Mouse (Mus musculus) ES-CJ7 (cell line): ENCODE results near the gene Tmem243.

Experiments
- DNase-seq: peaks from one replicate; pipeline ENCODE4 v3.0.0; 2011; ENCODE audit warnings: low read depth, low spot score

Gene Tmem243

DNA sequence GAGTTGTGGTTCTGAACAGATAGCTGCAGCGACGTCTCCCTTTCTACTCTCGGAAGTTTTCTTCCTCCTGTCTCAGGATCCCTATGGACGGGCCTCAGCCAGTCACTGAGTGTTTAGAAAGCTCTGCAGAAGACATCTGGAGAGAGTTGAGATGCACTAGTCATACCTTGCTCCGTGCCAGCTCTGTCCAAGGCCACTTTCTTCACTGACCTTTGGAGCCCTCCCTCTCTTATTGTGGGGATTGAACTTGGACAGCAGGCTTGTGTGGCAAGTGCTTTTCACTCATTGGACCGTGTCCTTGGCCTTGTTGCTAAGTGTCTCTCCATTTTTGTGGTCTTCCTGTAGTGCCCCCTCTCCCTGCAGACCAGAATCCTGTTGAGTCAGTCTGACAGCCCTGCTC lies 6.3 kb downstream of the Tmem243 start:
- no peak for DNase-seq

DNA sequence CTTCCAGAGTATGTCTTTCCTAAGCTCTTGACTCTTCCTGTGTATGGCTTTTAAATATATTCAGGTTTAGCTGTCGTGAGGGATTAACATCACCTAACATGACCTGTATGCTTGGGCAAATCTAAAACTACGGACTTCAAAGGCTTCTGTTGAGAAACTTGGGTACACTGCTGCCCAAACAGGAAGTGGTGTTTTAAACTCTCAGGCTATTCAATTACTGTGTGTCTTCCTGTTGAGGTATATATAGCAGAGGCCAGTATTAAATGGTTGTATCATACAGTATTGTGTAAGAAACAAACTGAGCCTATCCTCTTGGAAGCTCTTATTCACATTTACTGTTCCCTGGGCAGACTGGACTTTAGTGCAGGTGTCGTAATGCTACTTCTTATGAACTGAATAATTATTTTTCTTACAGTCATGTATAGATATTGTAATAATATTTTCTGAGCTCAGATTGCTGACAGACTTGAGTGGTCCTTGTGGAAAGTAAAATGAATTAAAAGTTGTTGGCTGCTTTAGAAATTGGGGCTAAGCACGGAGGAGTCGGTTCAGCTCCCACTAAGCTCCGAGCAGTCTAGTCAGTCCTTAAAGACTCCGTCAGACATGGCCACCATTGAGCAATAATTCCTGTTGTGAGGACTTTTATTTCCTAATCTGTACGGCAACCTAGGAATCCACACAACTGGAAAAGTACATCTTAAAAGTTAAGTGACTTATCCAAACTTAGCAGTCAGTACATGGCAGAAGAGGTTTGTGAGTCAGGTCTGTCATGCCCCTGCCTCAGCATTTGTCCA lies 7.0 kb downstream of the Tmem243 start:
- no peak for DNase-seq

DNA sequence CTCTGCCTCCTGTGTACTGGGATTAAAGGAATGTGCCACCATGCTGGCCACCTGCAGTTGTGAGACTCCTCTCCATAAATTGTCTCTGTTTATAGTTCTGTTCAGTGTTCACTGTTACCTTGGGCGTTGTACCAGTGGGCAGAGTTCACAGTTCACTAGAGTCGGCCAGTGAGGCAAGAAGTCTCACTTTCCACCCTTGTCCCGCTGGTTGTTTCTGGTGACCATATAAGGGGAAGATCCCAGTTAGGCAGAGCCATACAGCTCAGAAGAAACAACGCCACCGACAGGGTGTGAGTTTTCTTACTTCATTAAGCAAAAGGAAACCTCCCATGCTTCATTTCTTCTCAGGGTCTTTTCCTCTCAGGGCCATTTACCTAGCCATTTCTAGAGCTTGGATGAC lies 8.0 kb downstream of the Tmem243 start:
- DNase-seq, result no peak

DNA sequence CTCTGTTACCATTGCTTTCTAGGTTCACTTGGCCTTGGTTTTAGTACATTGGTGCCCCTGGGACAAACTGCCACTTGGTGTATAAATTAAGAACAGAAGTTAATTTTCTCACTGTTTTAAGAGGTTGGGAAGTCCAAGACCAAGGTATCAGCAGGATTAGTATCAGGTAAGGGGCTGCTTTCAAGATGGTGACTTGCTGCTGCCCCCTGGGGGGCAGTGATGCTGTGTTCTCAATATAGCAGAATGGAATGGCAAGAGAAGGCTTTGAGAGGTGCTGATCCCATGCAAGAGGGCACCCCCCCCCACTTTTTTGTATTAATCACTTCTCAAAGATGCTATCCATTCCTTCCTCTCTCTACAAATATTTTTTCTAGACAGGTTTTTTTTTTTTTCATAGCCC lies 9.1 kb downstream of the Tmem243 start:
- DNase-seq, result peak; percentile 31

DNA sequence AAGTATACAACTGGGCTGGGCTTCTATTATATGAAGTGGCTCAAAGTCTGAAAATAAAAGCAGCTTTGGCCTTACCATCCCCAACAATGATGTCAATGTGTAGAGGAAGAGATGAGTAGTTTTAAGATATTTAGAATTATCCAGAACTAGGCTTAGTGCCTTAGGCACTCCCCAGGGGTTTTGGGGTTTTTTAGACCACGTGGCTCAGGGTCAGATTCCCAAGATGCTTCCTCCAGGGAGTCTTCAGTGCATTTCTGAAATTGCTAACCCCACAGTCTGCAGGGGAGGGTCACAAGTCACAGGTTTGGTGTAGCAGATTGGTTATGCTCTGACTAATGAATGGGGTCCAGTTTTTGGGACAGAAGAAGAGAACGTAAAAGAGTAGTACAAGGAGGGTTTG lies 10.8 kb downstream of the Tmem243 start:
- DNase-seq, result no peak

DNA sequence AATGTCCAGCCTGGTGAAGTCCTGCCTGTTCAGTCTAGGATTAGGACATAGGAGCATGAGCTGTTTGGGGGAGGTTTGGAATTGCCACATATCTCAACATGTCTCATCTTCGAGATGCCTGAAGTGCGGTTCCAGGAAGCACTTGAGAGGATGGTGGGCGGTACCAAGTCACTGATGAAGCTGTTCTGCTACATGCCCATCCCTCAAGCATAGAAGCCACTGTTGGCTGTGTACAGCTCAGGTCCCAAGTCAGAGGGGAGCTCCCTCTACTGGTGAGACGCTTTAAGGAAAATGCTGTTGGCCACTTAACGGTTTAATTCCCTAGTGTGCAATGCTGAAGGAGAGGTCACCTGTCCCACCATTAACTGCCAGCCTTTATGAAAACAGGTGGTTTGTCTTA lies 11.3 kb downstream of the Tmem243 start:
- peak; percentile 83 for DNase-seq

DNA sequence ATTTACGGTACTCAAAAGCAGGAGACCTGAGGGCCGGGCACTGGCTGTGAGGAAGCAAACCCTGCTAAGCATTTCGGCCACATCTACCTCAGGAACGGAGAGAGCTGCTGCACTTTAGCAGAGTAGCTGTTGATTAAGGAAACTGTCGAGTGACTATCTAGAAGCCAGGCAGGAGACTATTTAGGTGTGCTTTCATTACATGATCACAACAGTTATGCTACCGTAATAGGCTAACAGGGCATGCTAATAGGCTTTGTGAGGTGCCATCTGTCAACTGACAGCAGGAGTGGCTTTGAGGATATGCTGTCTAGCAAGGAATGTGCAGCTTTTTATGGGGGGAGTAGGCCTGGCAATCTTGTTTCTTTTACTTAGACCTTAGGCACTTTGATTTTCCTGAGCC lies 13.7 kb downstream of the Tmem243 start:
- no peak for DNase-seq

DNA sequence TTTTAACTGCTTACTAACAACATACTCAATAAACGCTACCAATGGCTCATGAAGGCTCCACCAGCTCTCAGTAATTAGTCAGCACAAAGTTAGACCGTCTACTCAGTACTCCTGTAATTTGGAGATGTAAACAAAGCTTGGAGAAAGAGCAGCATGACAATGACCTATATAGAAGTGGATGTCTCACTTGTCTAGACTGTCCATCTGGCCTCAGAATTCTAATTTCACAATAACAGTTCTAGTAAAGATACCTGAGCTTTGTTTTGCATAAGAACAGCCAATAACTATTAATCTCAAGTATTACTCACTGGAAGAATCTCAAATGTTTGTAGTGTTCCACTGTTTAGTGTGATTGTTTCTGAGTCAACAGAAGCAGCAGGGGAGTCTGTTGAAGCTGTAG lies 23.7 kb downstream of the Tmem243 start:
- no peak for DNase-seq

DNA sequence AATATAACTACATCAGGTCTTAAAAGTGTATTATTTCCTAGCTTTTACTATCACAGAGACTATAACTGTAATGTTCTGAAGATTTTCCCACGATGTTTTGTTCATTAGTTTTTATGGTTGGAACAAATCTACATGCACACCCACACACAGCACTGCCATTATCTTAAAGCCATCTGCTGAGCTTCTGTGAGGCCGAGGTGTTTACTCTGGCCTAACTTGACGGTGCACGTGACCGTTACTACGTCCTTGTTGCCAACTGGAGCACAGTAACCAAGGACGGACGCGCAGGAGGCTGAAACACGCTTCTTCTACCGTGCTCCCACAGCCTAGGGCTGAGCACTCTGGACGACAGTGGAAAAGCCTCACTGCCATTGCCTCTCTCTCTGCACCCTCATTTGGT lies 28.1 kb downstream of the Tmem243 start:
- DNase-seq, result no peak

DNA sequence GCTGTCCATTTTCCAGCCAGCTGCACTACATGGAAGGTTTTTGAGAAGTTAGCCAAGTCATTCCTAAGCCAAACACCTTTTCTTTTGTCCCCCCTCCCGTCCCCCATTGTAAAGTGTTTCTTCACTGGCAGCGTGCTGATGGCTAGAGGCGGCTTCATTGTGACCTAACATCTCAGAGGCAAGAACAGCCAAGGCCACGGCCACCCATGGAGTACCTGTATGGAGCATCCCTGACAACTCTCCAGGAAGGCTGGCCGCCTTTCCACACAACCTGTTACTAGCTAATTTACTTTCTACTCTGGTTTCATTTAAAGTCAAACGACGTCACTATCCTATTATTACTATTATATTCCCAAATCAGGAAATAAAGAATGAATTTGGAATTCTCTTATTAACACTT lies 31.3 kb downstream of the Tmem243 start:
- DNase-seq, result no peak

DNA sequence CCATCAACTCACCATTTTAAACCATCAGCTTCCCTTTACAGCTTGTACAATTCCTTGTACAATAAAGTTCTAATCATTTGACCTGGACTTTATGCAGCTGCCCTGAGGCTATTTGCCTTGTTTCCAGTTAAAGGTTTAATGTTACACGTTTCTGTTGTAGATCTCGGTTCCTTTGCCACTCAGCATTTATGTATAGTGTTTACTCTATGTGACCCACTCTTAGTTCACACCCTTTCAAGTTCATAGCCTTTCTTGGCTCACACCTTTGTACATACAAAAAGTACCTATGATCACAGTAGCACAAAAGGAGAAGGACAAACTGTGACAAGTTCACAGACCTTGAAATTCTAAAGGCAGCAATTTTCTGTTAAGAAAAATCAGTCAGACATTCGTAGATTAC lies 35.1 kb downstream of the Tmem243 start:
- DNase-seq, result no peak

DNA sequence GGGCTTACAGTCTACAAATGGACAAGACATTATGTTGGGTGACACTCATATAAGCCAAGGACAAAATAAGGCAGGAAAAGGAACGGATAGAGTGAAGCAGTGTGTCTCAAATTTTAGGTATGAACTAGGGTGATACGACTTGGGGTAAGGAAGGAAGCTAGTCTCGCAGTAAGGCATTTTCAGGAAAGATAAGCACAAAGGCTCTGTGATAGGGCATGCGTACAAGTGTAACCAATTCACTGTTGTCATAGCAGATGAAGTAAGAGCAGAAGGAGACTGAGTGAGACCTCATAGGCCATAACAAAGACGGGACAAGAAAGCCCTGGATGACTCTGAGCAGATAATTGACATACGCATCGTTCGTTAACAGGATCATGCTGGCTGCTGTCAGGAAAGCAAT lies 40.3 kb downstream of the Tmem243 start:
- DNase-seq, result no peak

DNA sequence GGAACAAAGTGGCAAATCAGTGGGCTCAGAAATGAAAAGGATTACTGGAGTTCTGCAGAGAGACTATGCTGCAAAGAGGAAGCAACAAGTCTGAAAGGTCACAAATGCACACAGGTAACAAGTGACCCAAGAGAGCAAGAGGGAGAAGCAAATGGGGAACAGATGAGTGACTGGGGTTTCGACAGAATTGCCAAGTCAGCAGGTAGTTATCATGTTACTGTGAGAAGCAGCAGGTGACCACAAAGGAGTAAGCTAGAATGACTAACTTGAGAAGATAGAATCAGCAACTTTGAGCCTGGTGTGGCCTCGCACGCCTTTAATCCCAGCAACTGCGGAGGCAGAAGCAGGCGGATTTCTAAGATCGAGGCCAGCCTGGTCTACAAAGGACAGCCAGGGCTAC lies 41.9 kb downstream of the Tmem243 start:
- no peak for DNase-seq

DNA sequence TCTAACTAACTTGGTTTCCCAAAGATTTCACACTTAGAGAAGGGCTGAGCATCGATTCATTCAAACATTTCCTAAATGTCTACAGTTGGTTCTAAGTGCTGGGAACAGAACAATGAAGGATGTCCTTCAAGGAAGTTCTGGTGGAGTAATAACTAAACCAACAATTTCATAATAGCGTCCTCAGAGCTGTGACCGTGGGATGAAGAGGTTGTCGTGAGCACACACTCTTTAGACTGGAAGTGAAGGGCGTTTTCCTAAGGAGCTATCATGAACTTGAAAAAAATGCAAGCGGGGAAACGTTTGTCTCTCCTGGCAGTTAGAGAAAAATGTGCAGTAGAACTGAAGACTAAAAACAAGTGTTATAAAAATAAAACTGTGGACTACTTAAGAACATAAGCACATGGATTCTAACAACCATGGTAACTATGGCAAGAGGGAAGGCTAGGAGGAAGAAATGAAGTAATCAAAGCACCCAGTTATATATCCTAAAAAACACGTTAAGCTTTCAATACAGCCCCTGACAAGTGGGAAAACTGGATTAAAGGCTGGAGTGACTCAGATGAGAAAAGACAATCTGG lies 48.9 kb downstream of the Tmem243 start:
- no peak for DNase-seq

DNA sequence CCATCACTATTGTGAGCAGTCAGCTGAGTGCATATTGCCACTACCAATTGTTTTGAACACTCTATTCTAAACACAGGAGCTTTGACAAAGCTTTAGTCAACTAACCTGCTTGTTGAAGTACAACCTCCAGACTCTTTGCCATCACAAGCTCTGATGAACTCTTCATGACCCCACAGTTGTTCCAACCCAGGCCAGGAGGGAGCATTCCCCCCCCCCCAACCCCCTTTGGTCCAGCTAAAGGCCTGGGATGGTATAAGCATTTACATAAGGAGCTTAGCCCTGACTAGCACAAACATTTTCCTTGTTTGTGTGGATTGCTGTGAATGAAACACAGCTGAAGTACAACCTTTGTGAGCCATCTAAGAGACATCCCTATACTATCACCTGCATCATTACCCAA lies 56.3 kb downstream of the Tmem243 start:
- DNase-seq, result peak; percentile 63

DNA sequence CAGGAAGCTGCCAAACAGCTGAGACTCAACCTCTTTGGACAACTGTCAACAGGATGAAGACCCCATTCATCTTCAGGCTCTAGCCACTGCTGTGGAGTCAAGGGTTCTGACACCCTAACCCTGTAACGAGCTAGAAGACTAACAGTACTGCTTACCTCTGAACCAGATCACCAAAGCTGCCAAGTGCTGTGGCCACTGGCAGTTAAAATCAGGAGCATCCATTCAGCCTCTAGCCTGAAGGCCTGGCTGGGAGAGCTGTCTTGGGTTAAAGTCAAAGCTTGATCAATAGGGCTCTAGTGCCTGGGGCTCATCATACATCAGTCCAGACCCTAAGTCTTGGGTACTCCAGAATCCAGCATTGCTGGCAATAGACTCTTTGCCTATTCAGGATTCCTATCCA lies 56.9 kb downstream of the Tmem243 start:
- no peak for DNase-seq

DNA sequence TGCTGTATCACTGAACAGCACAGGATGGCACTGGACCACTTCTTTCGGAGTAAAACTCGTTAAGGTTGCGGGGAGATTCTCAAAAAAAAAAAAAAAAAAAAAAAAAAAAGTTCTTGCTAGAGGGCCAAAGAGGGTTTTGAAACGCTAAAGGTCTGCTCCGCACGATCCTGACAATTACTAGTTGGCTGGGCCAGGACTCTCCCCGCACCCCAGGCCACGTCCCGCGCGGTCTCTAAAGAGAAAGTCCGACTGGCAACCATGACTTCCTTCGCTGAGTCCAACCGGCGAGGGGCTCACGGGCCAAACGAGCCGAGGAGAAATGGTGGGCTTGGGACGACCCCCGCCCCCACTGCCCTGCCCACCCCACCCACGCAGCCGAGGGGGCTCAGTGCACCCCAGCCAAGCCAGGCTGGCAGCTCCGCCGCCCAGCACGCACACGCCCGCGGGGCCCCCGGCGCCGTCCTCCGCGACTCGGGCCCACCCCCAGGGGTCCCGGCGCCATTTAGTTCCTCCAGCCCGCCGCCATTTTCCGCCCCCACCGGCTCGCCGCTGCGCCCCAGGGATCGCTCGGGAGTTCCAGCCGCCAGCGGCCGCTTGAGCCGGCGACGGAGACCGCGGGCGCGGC lies 60.5 kb downstream of the Tmem243 start:
- peak; percentile 39 for DNase-seq

DNA sequence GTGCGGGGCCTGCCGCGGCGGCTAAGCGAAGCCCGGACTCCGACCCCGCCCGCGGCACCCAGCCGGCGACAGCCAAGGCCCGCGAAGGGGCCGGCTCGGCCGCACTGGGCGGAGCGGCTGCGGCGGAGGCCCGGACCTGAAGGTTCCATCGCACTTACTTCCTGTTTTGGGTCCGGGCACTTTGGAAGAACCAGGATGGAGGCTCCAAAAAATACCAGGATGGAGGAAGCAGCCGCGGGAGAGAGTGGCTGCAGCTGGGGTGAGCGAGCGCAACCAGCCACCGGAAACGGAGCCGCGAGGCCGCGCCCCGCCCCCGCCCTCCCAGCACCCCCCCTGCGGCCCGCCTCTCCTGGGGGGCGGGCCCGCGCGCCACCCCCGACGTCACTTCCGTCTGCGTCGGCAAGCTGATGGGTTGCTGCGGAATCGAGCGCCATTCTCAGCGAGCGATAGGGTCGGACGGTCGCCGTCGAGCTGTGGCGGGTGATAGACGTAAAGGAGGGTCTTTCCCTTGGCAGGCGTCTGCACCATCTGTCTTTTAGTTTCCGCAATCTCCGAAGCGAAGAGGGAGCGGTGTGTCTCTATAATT lies 61.1 kb downstream of the Tmem243 start, which contains the start of gene Dmtf1:
Dmtf1 (minus strand) TSS at position 321 of the 586 bp plus-strand sequence.
- DNase-seq, result peak; percentile 88

DNA sequence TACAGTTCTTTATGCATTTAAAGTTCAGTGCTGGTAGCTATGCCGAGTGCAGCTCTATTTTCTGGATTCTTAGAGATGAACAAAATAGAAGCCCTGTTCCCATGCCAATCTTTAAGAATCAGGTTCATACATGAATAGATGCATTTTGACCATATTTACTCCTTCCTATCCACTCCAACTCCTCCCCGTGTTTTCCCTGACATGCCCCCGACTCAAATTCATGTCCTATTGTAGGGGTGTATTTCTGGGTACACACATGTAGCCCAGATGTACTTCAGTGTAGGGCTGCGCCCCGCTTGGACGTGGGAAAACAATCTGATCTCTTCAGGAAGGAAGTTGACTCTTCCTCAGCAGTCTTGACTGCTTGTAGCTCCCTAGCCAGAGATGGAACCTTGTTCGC lies 61.6 kb downstream of the Tmem243 start:
- peak; percentile 32 for DNase-seq

DNA sequence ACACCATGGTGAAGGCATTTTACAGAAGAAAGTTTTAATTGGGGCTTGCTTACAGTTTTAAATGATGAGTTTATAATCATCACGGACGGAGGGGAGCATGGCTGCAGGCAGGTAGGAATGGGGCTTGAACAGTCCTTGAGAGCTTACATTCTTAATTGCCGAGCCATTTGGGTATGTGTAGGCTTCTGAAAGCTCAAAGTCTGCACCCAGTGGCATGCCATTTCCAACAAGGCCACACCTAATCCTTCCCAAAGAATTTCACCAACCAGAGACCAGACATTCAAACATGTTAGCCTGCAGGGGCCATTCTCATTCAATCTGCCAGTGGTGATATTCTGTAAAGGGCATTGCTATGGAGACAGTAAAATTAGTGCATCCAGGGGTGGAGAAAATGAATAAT lies 62.9 kb downstream of the Tmem243 start:
- peak; percentile 63 for DNase-seq

DNA sequence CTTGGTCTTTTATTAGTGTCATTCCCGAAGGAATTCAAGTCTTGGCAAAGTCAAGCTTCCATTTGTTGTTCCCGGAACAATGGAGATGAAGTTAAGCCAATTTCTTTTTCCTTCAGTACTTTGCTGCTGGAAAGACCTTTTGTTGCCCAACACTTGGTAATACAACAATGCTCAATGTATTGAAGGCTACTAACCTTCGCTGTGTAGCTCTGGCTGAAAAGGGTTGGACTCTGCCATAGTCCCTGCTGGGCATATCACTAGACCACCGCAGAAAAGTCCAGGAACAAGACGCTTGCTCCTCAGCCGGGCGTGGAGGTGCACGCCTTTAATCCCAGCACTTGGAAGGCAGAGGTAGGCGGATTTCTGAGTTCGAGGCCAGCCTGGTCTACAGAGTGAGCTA lies 64.7 kb downstream of the Tmem243 start:
- peak; percentile 21 for DNase-seq

DNA sequence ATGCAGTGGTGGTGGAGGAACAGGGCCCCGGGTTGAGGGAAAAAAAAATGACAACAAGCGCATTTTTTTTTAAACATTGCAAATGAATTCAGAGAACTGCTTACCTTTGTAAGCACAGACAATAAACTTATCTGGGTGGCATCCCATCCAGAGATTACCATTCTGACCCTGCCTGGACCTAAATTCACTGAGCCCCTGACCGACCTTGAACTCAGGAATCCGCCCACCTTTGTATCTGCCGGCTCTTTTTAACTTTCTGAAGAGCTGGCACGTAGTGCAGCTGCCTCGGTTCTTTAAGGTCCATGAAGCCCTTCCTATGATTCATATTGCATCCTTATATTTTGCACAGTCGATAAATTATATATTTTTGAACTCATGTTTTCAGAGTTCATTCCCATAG lies 65.9 kb downstream of the Tmem243 start:
- DNase-seq, result peak; percentile 59
